Mouse (Mus musculus) cerebellum, adult 2 months (tissue): ENCODE measurements around the gene Plcb2.

Source experiments
- CTCF ChIP-seq: fragments of 200-500 bp; IDR thresholded peaks from 2 replicates; pipeline ENCODE4 v1.5.1; 2011; ENCODE audit warnings: low read depth, mild to moderate bottlenecking, control low read depth, low read length, moderate library complexity, borderline replicate concordance; ENCODE audit not compliant: insufficient read depth
- POLR2A ChIP-seq: fragments of 200-500 bp; IDR thresholded peaks from 2 replicates; pipeline ENCODE4 v1.6.1; 2011; ENCODE audit warnings: low read length, control low read depth, borderline replicate concordance; ENCODE audit not compliant: insufficient read depth

DNA sequence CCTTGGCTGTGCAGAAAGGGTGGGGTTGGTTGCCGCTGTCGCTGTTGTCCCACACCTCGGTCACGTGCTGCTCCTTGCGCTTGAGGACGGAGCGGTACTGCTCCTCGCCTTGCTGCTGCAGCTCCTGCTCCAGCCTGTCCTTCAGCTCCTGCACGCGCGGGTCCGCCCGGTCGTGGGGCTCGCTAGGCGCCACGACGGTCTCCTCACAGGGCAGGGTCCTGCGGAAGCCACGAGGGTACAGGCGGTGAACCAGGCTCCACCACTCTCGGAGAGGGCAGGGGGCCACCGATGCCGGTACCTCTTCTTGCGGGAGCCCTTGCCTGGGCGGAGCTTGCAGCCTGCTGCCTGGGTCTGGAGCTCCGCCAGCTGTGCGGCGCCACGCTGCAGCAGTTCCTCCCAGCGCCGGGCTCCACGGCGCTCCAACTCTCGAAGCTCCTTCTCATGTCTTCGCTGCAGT is 17.2 kb downstream of the Plcb2 start:
- TF ChIP-seq CTCF (no peak), POLR2A (no peak)
